ENCODE assay signal across 20 mouse cellular contexts in the genomic region with DNA sequence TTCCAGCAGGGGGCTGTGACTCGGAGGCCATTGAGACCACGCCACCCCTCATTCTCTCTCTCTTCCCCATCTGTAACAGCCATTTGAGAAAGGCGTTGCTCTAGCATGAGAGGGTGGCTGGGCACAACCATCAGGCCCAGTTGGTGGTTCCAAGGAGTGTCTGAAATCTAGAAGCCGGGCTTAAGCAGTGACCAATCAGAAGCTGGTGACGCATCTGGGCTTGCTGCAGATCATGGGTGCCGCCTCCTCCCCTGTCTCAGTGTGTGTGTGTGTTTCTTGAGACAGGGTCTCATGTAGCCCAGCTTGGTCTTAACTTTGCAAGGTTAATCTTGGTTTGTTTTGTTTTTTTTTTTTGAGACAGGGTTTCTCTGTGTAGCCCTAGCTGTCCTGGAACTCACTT.
"Had no signal": no experiment of that assay in that cellular context is flagged by ENCODE, and none has a peak within 500 bp of the region (broad histone marks: within the 10 kb centered on the region; RNA-seq: fewer than 3 reads in every experiment).

No protein-coding gene starts in this region.

- ATAC-seq: liver, postnatal 0 days; lung, postnatal 0 days; midbrain, embryonic 13.5 days; midbrain, embryonic 15.5 days had no signal

- H3K9me3 ChIP-seq: lung, embryonic 15.5 days; midbrain, embryonic 13.5 days; midbrain, embryonic 15.5 days; neural tube, embryonic 12.5 days had no signal

- H3K4me2 ChIP-seq: lung, embryonic 15.5 days; midbrain, embryonic 11.5 days; midbrain, embryonic 13.5 days; midbrain, embryonic 15.5 days; neural tube, embryonic 12.5 days had no signal

- H3K36me3 ChIP-seq: lung, embryonic 15.5 days; midbrain, embryonic 13.5 days; midbrain, embryonic 15.5 days; neural tube, embryonic 12.5 days had no signal

- H3K27me3 ChIP-seq: lung, embryonic 15.5 days; midbrain, embryonic 13.5 days; midbrain, embryonic 15.5 days; neural tube, embryonic 12.5 days had no signal

- H3K4me3 ChIP-seq: lung, embryonic 15.5 days; megakaryocyte, embryonic 14.5 days; midbrain, embryonic 13.5 days; midbrain, embryonic 15.5 days; neural tube, embryonic 12.5 days had no signal

- DNase-seq: liver, postnatal 0 days; lung, adult 2 months; lung, postnatal 14 days; lung, postnatal 36 days; retina, postnatal 1 day; right cerebral cortex, adult 18-20 months; right cerebral cortex, postnatal 25 days; right cerebral cortex, postnatal 4 days; spleen, adult 18-20 months; thymus, adult 18-20 months; thymus, postnatal 14 days; thymus, postnatal 36 days had no signal

- H3K9ac ChIP-seq: liver, postnatal 0 days; lung, embryonic 15.5 days; midbrain, embryonic 13.5 days; midbrain, embryonic 15.5 days; neural tube, embryonic 12.5 days had no signal

- H3K27ac ChIP-seq: lung, embryonic 15.5 days; macrophage; midbrain, embryonic 13.5 days; midbrain, embryonic 15.5 days; neural tube, embryonic 12.5 days had no signal
